ENCODE assay signal across 8 mouse cellular contexts in genomic region chr17:30575121-30575904, GRCm38 (mm10). TPM values are rescaled to one million over a fixed set of nuclear protein-coding genes. Genes with fewer than 3 reads are reported as not detected.
DNase-seq lines count a peak whose midpoint lies in the region; ATAC-seq lines count a peak whose summit lies in the region.

No protein-coding gene starts in this region.

- H3K4me1 ChIP-seq in embryonic facial prominence, embryonic 13.5 days, result peaks cover 24% of the 10 kb centered on the region
- peaks cover 27% of the 10 kb centered on the region for H3K4me1 ChIP-seq in hindbrain, embryonic 15.5 days (replicated peaks)
- peaks cover 19% of the 10 kb centered on the region for H3K4me1 ChIP-seq in liver, embryonic 11.5 days (replicated peaks; ENCODE audit: control insufficient read depth, insufficient read depth, low read length)

- peak; percentile 48; the same call in 1 of the 2 replicates for ATAC-seq in embryonic facial prominence, embryonic 13.5 days (ENCODE audit: insufficient number of reproducible peaks, insufficient read depth, low FRiP score, low TSS enrichment, low read depth)
- ATAC-seq in hindbrain, embryonic 15.5 days (ENCODE audit: low FRiP score, low read depth), result peak; percentile 42
- peak; percentile 24 for ATAC-seq in liver, embryonic 11.5 days (replicated peaks; ENCODE audit: low FRiP score)

- peak overlapping the region; percentile 74 for H3K9ac ChIP-seq in embryonic facial prominence, embryonic 13.5 days
- H3K9ac ChIP-seq in hindbrain, embryonic 15.5 days, result peak overlapping the region; percentile 71
- peak overlapping the region; percentile 69 for H3K9ac ChIP-seq in liver, embryonic 11.5 days (ENCODE audit: low read depth, low read length)

- H3K36me3 ChIP-seq in embryonic facial prominence, embryonic 13.5 days, result no peaks in the 10 kb centered on the region
- no peaks in the 10 kb centered on the region for H3K36me3 ChIP-seq in hindbrain, embryonic 15.5 days
- no peaks in the 10 kb centered on the region for H3K36me3 ChIP-seq in liver, embryonic 11.5 days (ENCODE audit: control insufficient read depth, insufficient read depth, low read length)

- H3K27me3 ChIP-seq in embryonic facial prominence, embryonic 13.5 days, result no peaks in the 10 kb centered on the region
- no peaks in the 10 kb centered on the region for H3K27me3 ChIP-seq in hindbrain, embryonic 15.5 days
- no peaks in the 10 kb centered on the region for H3K27me3 ChIP-seq in liver, embryonic 11.5 days (replicated peaks; ENCODE audit: control insufficient read depth, insufficient read depth, low read length)

- 6% methylated on average over 35 of the region's 35 CpGs for WGBS in embryonic facial prominence, embryonic 13.5 days
- WGBS in hindbrain, embryonic 15.5 days, result 6% methylated on average over 35 of the region's 35 CpGs
- 5% methylated on average over 35 of the region's 35 CpGs for WGBS in liver, embryonic 11.5 days

- peak overlapping the region; percentile 76 for H3K4me2 ChIP-seq in embryonic facial prominence, embryonic 13.5 days
- peak overlapping the region; percentile 73 for H3K4me2 ChIP-seq in hindbrain, embryonic 15.5 days
- peak overlapping the region; percentile 88 for H3K4me2 ChIP-seq in liver, embryonic 11.5 days

- DNase-seq in lung, adult 18-20 months, result peak; percentile 40 to 54
- DNase-seq in lung, postnatal 10 days, result no peak
- DNase-seq in Muller cell, postnatal 12 days (ENCODE audit: inconsistent ontology term), result peak; percentile 46
- DNase-seq in liver, embryonic 11.5 days (ENCODE audit: low spot score), result peak; percentile 61
- peak; percentile 70 for DNase-seq in right cerebral cortex, postnatal 25 days
- no peak for DNase-seq in ovary, postnatal 36 days (ENCODE audit: low spot score)

- H3K27ac ChIP-seq in embryonic facial prominence, embryonic 13.5 days, result peak overlapping the region; percentile 74
- H3K27ac ChIP-seq in hindbrain, embryonic 15.5 days (replicated peaks), result peak overlapping the region; percentile 97
- H3K27ac ChIP-seq in liver, embryonic 11.5 days (ENCODE audit: low read depth, low read length), result peak overlapping the region; percentile 79

- peak overlapping the region; percentile 59 for H3K4me3 ChIP-seq in embryonic facial prominence, embryonic 13.5 days
- peak overlapping the region; percentile 75 for H3K4me3 ChIP-seq in hindbrain, embryonic 15.5 days
- H3K4me3 ChIP-seq in liver, embryonic 11.5 days (ENCODE audit: low read depth, low read length), result peak overlapping the region; percentile 80

- H3K9me3 ChIP-seq in embryonic facial prominence, embryonic 13.5 days, result no peaks in the 10 kb centered on the region
- no peaks in the 10 kb centered on the region for H3K9me3 ChIP-seq in hindbrain, embryonic 15.5 days
- H3K9me3 ChIP-seq in liver, embryonic 11.5 days (ENCODE audit: control insufficient read depth, low read length), result no peaks in the 10 kb centered on the region

RNA-seq across cellular contexts. Expression of gene Btbd9, which starts 1.0 kb away (rescaled TPM):
- 68.9 and 79.2 TPM in 2 replicates for polyA plus RNA-seq in embryonic facial prominence, embryonic 13.5 days (2015; fragmentation: Nextera tagmentation; extraction: Ambion mirVana)
- polyA plus RNA-seq in hindbrain, embryonic 15.5 days (2015; fragmentation: Nextera tagmentation; extraction: Ambion mirVana), result 137 and 139 TPM in 2 replicates
- 28.6 and 33.4 TPM in 2 replicates for polyA plus RNA-seq in liver, embryonic 11.5 days (2014; fragmentation: Nextera tagmentation; extraction: Ambion mirVana)

RNA-seq across cellular contexts. Expression of gene Dnah8, which starts 48.8 kb away (rescaled TPM):
- polyA plus RNA-seq in embryonic facial prominence, embryonic 13.5 days (2015; fragmentation: Nextera tagmentation; extraction: Ambion mirVana), result 2.5 TPM in 2 replicates
- 1.3 and 1.9 TPM in 2 replicates for polyA plus RNA-seq in hindbrain, embryonic 15.5 days (2015; fragmentation: Nextera tagmentation; extraction: Ambion mirVana)
- polyA plus RNA-seq in liver, embryonic 11.5 days (2014; fragmentation: Nextera tagmentation; extraction: Ambion mirVana), result 4.4 and 4.7 TPM in 2 replicates

RNA-seq across cellular contexts. Expression of gene Glo1, which starts 51.4 kb away (rescaled TPM):
- 193 and 217 TPM in 2 replicates for polyA plus RNA-seq in embryonic facial prominence, embryonic 13.5 days (2015; fragmentation: Nextera tagmentation; extraction: Ambion mirVana)
- polyA plus RNA-seq in hindbrain, embryonic 15.5 days (2015; fragmentation: Nextera tagmentation; extraction: Ambion mirVana), result 159 TPM in 2 replicates
- 310 and 314 TPM in 2 replicates for polyA plus RNA-seq in liver, embryonic 11.5 days (2014; fragmentation: Nextera tagmentation; extraction: Ambion mirVana)

Comparison
In these comparisons a context has a peak if more than half of its experiments do, and no peak if none do; other contexts are left out.
1. DNase-seq: peak in lung, adult 18-20 months (2 of 2), Muller cell, postnatal 12 days (single experiment), liver, embryonic 11.5 days (single experiment) and right cerebral cortex, postnatal 25 days (single experiment); none in lung, postnatal 10 days (single experiment) and ovary, postnatal 36 days (single experiment).
2. Peak in every context shown above with its lines, with median percentiles within 50 percentile points of each other: ATAC-seq, H3K27ac ChIP-seq, H3K4me2 ChIP-seq, H3K4me3 ChIP-seq and H3K9ac ChIP-seq.